Mouse (Mus musculus) lung, embryonic 16.5 days (tissue): ENCODE results near the gene Agtr1a. TPM values are rescaled to one million over a fixed set of nuclear protein-coding genes. Genes with fewer than 3 reads are reported as not detected.

Experiments
- ATAC-seq: fragments of 200-750 bp; cut with Nextera tagmentation; 2 replicates; pipeline ENCODE4 v1.8.0; 2017; ENCODE audit warnings: low read depth, mild to moderate bottlenecking, moderate library complexity
- H3K27ac ChIP-seq: fragments of 300-500 bp; sonication (generic); 2 replicates; pipeline ENCODE4 v1.5.1; 2014; ENCODE audit warnings: mild to moderate bottlenecking, control low read depth, low read length
- H3K27me3 ChIP-seq: fragments of 300-500 bp; sonication (generic); 2 replicates; pipeline ENCODE4 v1.6.1; 2014; ENCODE audit warnings: low read depth, low read length, mixed read lengths; ENCODE audit not compliant: control insufficient read depth, insufficient read depth
- H3K36me3 ChIP-seq: fragments of 300-500 bp; sonication (generic); 2 replicates; pipeline ENCODE4 v1.6.1; 2014; ENCODE audit warnings: low read length; ENCODE audit not compliant: control insufficient read depth, insufficient read depth
- H3K4me1 ChIP-seq: fragments of 300-500 bp; sonication (generic); replicated peaks from 2 replicates; pipeline ENCODE4 v1.6.1; 2014; ENCODE audit warnings: low read length, mixed read lengths; ENCODE audit not compliant: control insufficient read depth, insufficient read depth
- H3K4me2 ChIP-seq: fragments of 300-500 bp; sonication (generic); 2 replicates; pipeline ENCODE4 v1.6.1; 2014; ENCODE audit warnings: low read depth, low read length, control low read depth
- H3K4me3 ChIP-seq: fragments of 300-500 bp; sonication (generic); 2 replicates; pipeline ENCODE4 v1.5.1; 2014; ENCODE audit warnings: mild to moderate bottlenecking, low read length, control low read depth
- H3K9ac ChIP-seq: fragments of 300-500 bp; sonication (generic); 2 replicates; pipeline ENCODE4 v1.6.1; 2014; ENCODE audit warnings: low read length, control low read depth
- H3K9me3 ChIP-seq: fragments of 300-500 bp; sonication (generic); 2 replicates; pipeline ENCODE4 v1.6.1; 2016; ENCODE audit warnings: low read length; ENCODE audit not compliant: control insufficient read depth
- WGBS: fragments of 180-500 bp; shearing (Covaris S2); extraction: QIAGEN DNeasy Blood & Tissue Kit; methylation state at CpG from one replicate; pipeline ENCODE4 v1.1.7; 2014; 5-methylcytosine and 5-hydroxymethylcytosine counted together
- polyA plus RNA-seq: library from polyadenylated mRNA; unstranded; fragments of >200 nt; fragmentation: Nextera tagmentation; extraction: Ambion mirVana; gene quantifications from 2 replicates; pipeline ENCODE4 v1.2.1, GENCODE M21; 2015

The Agtr1a gene
- polyA plus RNA-seq, 1 experiment from 2014 or later, result 7.3 TPM

- Histone ChIP-seq H3K9me3 (no peaks in the 10 kb centered on the region), H3K4me2 (no peak overlapping the region), H3K4me1 (peaks cover 6% of the 10 kb centered on the region; the same call in 1 of the 2 replicates), H3K36me3 (no peaks in the 10 kb centered on the region), H3K4me3 (no peak overlapping the region), H3K27me3 (no peaks in the 10 kb centered on the region), H3K27ac (no peak overlapping the region), H3K9ac (no peak overlapping the region)
- WGBS, result 38% methylated on average over 4 of the region's 4 CpGs
- no peak; the same call in 1 of the 2 replicates for ATAC-seq
Measured at GRCm38 (mm10) chr13:30358456-30359168, 22.4 kb downstream of the Agtr1a start.

GRCm38 (mm10) chr13:30359886-30360285, 23.6 kb downstream of the Agtr1a start:
- no peak overlapping the region for H3K27ac ChIP-seq
- 53% methylated on average over 2 of the region's 2 CpGs for WGBS
- H3K9ac ChIP-seq, result no peak overlapping the region

GRCm38 (mm10) chr13:30361002-30361401, 24.8 kb downstream of the Agtr1a start:
- no peak overlapping the region for H3K4me2 ChIP-seq
- H3K9me3 ChIP-seq, result no peaks in the 10 kb centered on the region
- no peak overlapping the region for H3K9ac ChIP-seq
- H3K36me3 ChIP-seq, result no peaks in the 10 kb centered on the region
- H3K27ac ChIP-seq, result no peak overlapping the region
- H3K4me1 ChIP-seq, result peaks cover 6% of the 10 kb centered on the region; the same call in 1 of the 2 replicates
- no peak overlapping the region for H3K4me3 ChIP-seq
- no peaks in the 10 kb centered on the region for H3K27me3 ChIP-seq
- 18% methylated on average over 5 of the region's 5 CpGs for WGBS
- no peak for ATAC-seq

More at GRCm38 (mm10) chr13:30359886-30360285, 23.6 kb downstream of the Agtr1a start:
- Histone ChIP-seq H3K9me3 (no peaks in the 10 kb centered on the region), H3K36me3 (no peaks in the 10 kb centered on the region), H3K4me3 (no peak overlapping the region), H3K4me2 (no peak overlapping the region), H3K27me3 (no peaks in the 10 kb centered on the region), H3K4me1 (peaks cover 6% of the 10 kb centered on the region; the same call in 1 of the 2 replicates)
- ATAC-seq, result no peak

- ATAC-seq, result no peak
- H3K27ac ChIP-seq, result no peak overlapping the region
- 81% methylated on average over 6 of the region's 6 CpGs for WGBS
Measured at GRCm38 (mm10) chr13:30362048-30362447, 25.8 kb downstream of the Agtr1a start.

GRCm38 (mm10) chr13:30364097-30364625, 27.9 kb downstream of the Agtr1a start:
- H3K9ac ChIP-seq, result no peak overlapping the region
- no peak overlapping the region for H3K27ac ChIP-seq
- no peaks in the 10 kb centered on the region for H3K36me3 ChIP-seq
- H3K9me3 ChIP-seq, result no peaks in the 10 kb centered on the region
- H3K27me3 ChIP-seq, result no peaks in the 10 kb centered on the region
- peaks cover 6% of the 10 kb centered on the region for H3K4me1 ChIP-seq
- H3K4me2 ChIP-seq, result no peak overlapping the region
- H3K4me3 ChIP-seq, result no peak overlapping the region
- 76% methylated on average over 11 of the region's 11 CpGs for WGBS
- no peak for ATAC-seq

More at GRCm38 (mm10) chr13:30362048-30362447, 25.8 kb downstream of the Agtr1a start:
- H3K27me3 ChIP-seq, result no peaks in the 10 kb centered on the region
- H3K36me3 ChIP-seq, result no peaks in the 10 kb centered on the region
- no peak overlapping the region for H3K9ac ChIP-seq
- H3K4me2 ChIP-seq, result no peak overlapping the region
- peaks cover 6% of the 10 kb centered on the region; the same call in 1 of the 2 replicates for H3K4me1 ChIP-seq
- no peaks in the 10 kb centered on the region for H3K9me3 ChIP-seq
- H3K4me3 ChIP-seq, result no peak overlapping the region

- Histone ChIP-seq H3K4me3 (no peak overlapping the region), H3K27ac (0 out of 2 replicates have a peak overlapping the region, but pooled peaks have one; percentile 25), H3K27me3 (no peaks in the 10 kb centered on the region), H3K36me3 (no peaks in the 10 kb centered on the region), H3K9ac (no peak overlapping the region), H3K4me1 (peaks cover 6% of the 10 kb centered on the region), H3K9me3 (no peaks in the 10 kb centered on the region), H3K4me2 (no peak overlapping the region)
- 80% methylated on average over 9 of the region's 9 CpGs for WGBS
- ATAC-seq, result no peak
Measured at GRCm38 (mm10) chr13:30364780-30365179, 28.5 kb downstream of the Agtr1a start.

GRCm38 (mm10) chr13:30365378-30365777, 29.1 kb downstream of the Agtr1a start:
- no peak overlapping the region for H3K27ac ChIP-seq
- no peak overlapping the region for H3K4me2 ChIP-seq
- peaks cover 6% of the 10 kb centered on the region for H3K4me1 ChIP-seq
- WGBS, result 31% methylated on average over 2 of the region's 2 CpGs
- H3K9me3 ChIP-seq, result no peaks in the 10 kb centered on the region
- no peaks in the 10 kb centered on the region for H3K27me3 ChIP-seq
- H3K4me3 ChIP-seq, result no peak overlapping the region
- no peak for ATAC-seq
- no peaks in the 10 kb centered on the region for H3K36me3 ChIP-seq
- H3K9ac ChIP-seq, result no peak overlapping the region

GRCm38 (mm10) chr13:30368116-30368515, 31.9 kb downstream of the Agtr1a start:
- H3K36me3 ChIP-seq, result no peaks in the 10 kb centered on the region
- H3K4me1 ChIP-seq, result no peaks in the 10 kb centered on the region; the same call in none of the 2 replicates
- H3K4me2 ChIP-seq, result no peak overlapping the region
- ATAC-seq, result no peak
- H3K27ac ChIP-seq, result no peak overlapping the region
- no peaks in the 10 kb centered on the region for H3K27me3 ChIP-seq
- H3K9me3 ChIP-seq, result no peaks in the 10 kb centered on the region
- WGBS, result 32% methylated on average over 8 of the region's 8 CpGs
- no peak overlapping the region for H3K9ac ChIP-seq
- H3K4me3 ChIP-seq, result no peak overlapping the region

- Histone ChIP-seq H3K4me2 (no peak overlapping the region), H3K36me3 (no peaks in the 10 kb centered on the region), H3K4me1 (no peaks in the 10 kb centered on the region; the same call in none of the 2 replicates), H3K27me3 (no peaks in the 10 kb centered on the region), H3K4me3 (no peak overlapping the region), H3K9ac (no peak overlapping the region), H3K27ac (no peak overlapping the region), H3K9me3 (no peaks in the 10 kb centered on the region)
- no peak for ATAC-seq
- 43% methylated on average over 2 of the region's 2 CpGs for WGBS
Measured at GRCm38 (mm10) chr13:30368746-30369145, 32.5 kb downstream of the Agtr1a start.
